Mouse (Mus musculus) E14TG2a.4 (cell line): Measurements from ENCODE around the gene Rps7.

ENCODE experiments used
- CTCF ChIP-seq: conservative IDR thresholded peaks from 2 replicates; pipeline ENCODE4 v1.5.1; 2014; ENCODE audit warnings: low read length
- NANOG ChIP-seq: IDR thresholded peaks from 2 replicates; pipeline ENCODE4 v1.6.1; 2014; ENCODE audit warnings: borderline replicate concordance, low read length, mixed read lengths
- POU5F1 ChIP-seq: IDR thresholded peaks from 2 replicates; pipeline ENCODE4 v1.6.1; 2014; ENCODE audit warnings: low read length, borderline replicate concordance

- TF ChIP-seq CTCF: no peak
- no peak for TF ChIP-seq POU5F1
- TF ChIP-seq NANOG: no peak
Observed at GRCm38 (mm10) chr12:28662628-28663027, 26.9 kb upstream of the Rps7 start.
